Mouse (Mus musculus) liver, adult 2 months (tissue): ENCODE results near the gene Prkag2. TPM values are rescaled to one million over a fixed set of nuclear protein-coding genes. Genes with fewer than 3 reads are reported as not detected.
A peak's percentile ranks its signal among the peaks of the same experiment; 100 is the strongest.

Experiments
- DNase-seq: peaks from one replicate; pipeline ENCODE4 v3.0.0-alpha.2; 2011; ENCODE audit warnings: low read depth, low spot score; ENCODE audit errors: extremely low read depth
- H3K27ac ChIP-seq: fragments of 200-500 bp; replicated peaks from 2 replicates; pipeline ENCODE4 v1.5.1; 2012; ENCODE audit warnings: low read depth, mild to moderate bottlenecking, control low read depth, inconsistent platforms, low read length; ENCODE audit not compliant: insufficient read depth
- H3K27me3 ChIP-seq: fragments of 200-500 bp; 2 replicates; pipeline ENCODE4 v1.6.1; 2012; ENCODE audit warnings: mild to moderate bottlenecking, moderate library complexity, low read length, inconsistent platforms; ENCODE audit not compliant: control insufficient read depth, insufficient read depth
- H3K36me3 ChIP-seq: fragments of 200-500 bp; 2 replicates; pipeline ENCODE4 v1.6.1; 2012; ENCODE audit warnings: low read length, inconsistent platforms; ENCODE audit not compliant: control insufficient read depth, insufficient read depth
- H3K4me1 ChIP-seq: fragments of 200-500 bp; 2 replicates; pipeline ENCODE4 v1.6.1; 2011; ENCODE audit warnings: low read length; ENCODE audit not compliant: control insufficient read depth, insufficient read depth
- H3K4me3 ChIP-seq: fragments of 200-500 bp; 2 replicates; pipeline ENCODE4 v1.5.1; 2011; ENCODE audit warnings: low read depth, mild to moderate bottlenecking, control low read depth, low read length, moderate library complexity; ENCODE audit not compliant: insufficient read depth
- H3K79me2 ChIP-seq: fragments of 200-500 bp; 2 replicates; pipeline ENCODE4 v1.6.1; 2012; ENCODE audit warnings: inconsistent platforms, mild to moderate bottlenecking, low read length, moderate library complexity; ENCODE audit not compliant: control insufficient read depth, insufficient read depth
- H3K9ac ChIP-seq: fragments of 200-500 bp; 2 replicates; pipeline ENCODE4 v1.6.1; 2012; ENCODE audit warnings: low read depth, mild to moderate bottlenecking, control low read depth, inconsistent platforms, low read length
- CTCF ChIP-seq: fragments of 200-500 bp; IDR thresholded peaks from 2 replicates; pipeline ENCODE4 v1.5.1; 2011; ENCODE audit warnings: low read depth, low read length, control low read depth
- POLR2A ChIP-seq: fragments of 200-500 bp; IDR thresholded peaks from 2 replicates; pipeline ENCODE4 v1.6.1; 2011; ENCODE audit warnings: low read length, control low read depth; ENCODE audit not compliant: insufficient read depth; ENCODE audit errors: extremely low read depth
- WGBS: fragments of 180-500 bp; shearing (Covaris S2); methylation state at CpG from one replicate; pipeline ENCODE4 v1.1.7; 2018; 5-methylcytosine and 5-hydroxymethylcytosine counted together
- polyA plus RNA-seq: library from polyadenylated mRNA; depleted of rRNA; stranded (reverse); fragments of >200 nt; gene quantifications from 2 replicates; pipeline ENCODE4 v1.2.3, GENCODE M21; 2012
- total RNA-seq: library from RNA; depleted of rRNA; stranded (reverse); fragments of >200 nt; gene quantifications from 2 replicates; pipeline ENCODE4 v1.2.3, GENCODE M21; 2014

Prkag2 gene
- total and polyA plus RNA-seq, 2 experiments: 14.8 to 21.1 TPM

GRCm38 (mm10) chr5:25105748-25106147 is 5.3 kb upstream of the Prkag2 start:
- H3K36me3 ChIP-seq: no peaks in the 10 kb centered on the region
- peak; percentile 75 for DNase-seq
- H3K4me1 ChIP-seq: peaks cover 18% of the 10 kb centered on the region
- no peaks in the 10 kb centered on the region; the same call in 1 of the 2 replicates for H3K79me2 ChIP-seq
- H3K27me3 ChIP-seq: no peaks in the 10 kb centered on the region
- no peak overlapping the region for H3K4me3 ChIP-seq
- H3K27ac ChIP-seq: peak overlapping the region; percentile 56
- no peak overlapping the region for H3K9ac ChIP-seq
- TF ChIP-seq CTCF (no peak), POLR2A (no peak)

- Histone ChIP-seq H3K27me3 (no peaks in the 10 kb centered on the region), H3K4me3 (peak overlapping the region; percentile 85), H3K4me1 (peaks cover 28% of the 10 kb centered on the region), H3K79me2 (peaks cover 13% of the 10 kb centered on the region), H3K9ac (peak overlapping the region; percentile 94), H3K36me3 (no peaks in the 10 kb centered on the region), H3K27ac (peak overlapping the region; percentile 93)
- peak; percentile 98 for DNase-seq
- 0 out of 2 replicates have a peak, but pooled peaks have one; percentile 19 for TF ChIP-seq CTCF
- no peak for TF ChIP-seq POLR2A
- under 1% methylated on average over 25 of the region's 25 CpGs for WGBS
Observed at GRCm38 (mm10) chr5:25101126-25101523, 683 bp upstream of the Prkag2 start.

- Histone ChIP-seq H3K27ac (peak overlapping the region; percentile 93), H3K4me3 (peak overlapping the region; percentile 85), H3K9ac (peak overlapping the region; percentile 94), H3K27me3 (no peaks in the 10 kb centered on the region), H3K36me3 (no peaks in the 10 kb centered on the region), H3K4me1 (peaks cover 23% of the 10 kb centered on the region), H3K79me2 (peaks cover 14% of the 10 kb centered on the region)
- no peak for DNase-seq
- TF ChIP-seq CTCF (no peak), POLR2A (no peak)
- under 1% methylated on average over 26 of the region's 26 CpGs for WGBS
Observed at GRCm38 (mm10) chr5:25100157-25100515, 306 bp downstream of the Prkag2 start.

GRCm38 (mm10) chr5:25099367-25100156 is 880 bp downstream of the Prkag2 start:
- no peaks in the 10 kb centered on the region for H3K27me3 ChIP-seq
- H3K4me1 ChIP-seq: peaks cover 21% of the 10 kb centered on the region
- H3K27ac ChIP-seq: peak overlapping the region; percentile 93
- peak overlapping the region; percentile 94 for H3K9ac ChIP-seq
- no peaks in the 10 kb centered on the region for H3K36me3 ChIP-seq
- peak overlapping the region; percentile 85 for H3K4me3 ChIP-seq
- H3K79me2 ChIP-seq: peaks cover 18% of the 10 kb centered on the region
- TF ChIP-seq CTCF (no peak), POLR2A (0 out of 2 replicates have a peak, but pooled peaks have one; percentile 5)
- under 1% methylated on average over 45 of the region's 45 CpGs for WGBS
- DNase-seq: peak; percentile 58

GRCm38 (mm10) chr5:25097891-25098290 is 2.6 kb downstream of the Prkag2 start:
- H3K9ac ChIP-seq: peak overlapping the region; percentile 65
- no peaks in the 10 kb centered on the region for H3K36me3 ChIP-seq
- H3K4me3 ChIP-seq: peak overlapping the region; percentile 11
- 28% methylated on average over 3 of the region's 3 CpGs for WGBS
- peaks cover 27% of the 10 kb centered on the region for H3K4me1 ChIP-seq
- H3K79me2 ChIP-seq: peaks cover 34% of the 10 kb centered on the region
- TF ChIP-seq CTCF (no peak), POLR2A (no peak)
- DNase-seq: peak; percentile 94
- peak overlapping the region; percentile 93 for H3K27ac ChIP-seq
- H3K27me3 ChIP-seq: no peaks in the 10 kb centered on the region

GRCm38 (mm10) chr5:25096431-25096830 is 4.0 kb downstream of the Prkag2 start:
- Histone ChIP-seq H3K4me3 (no peak overlapping the region), H3K27me3 (no peaks in the 10 kb centered on the region), H3K4me1 (peaks cover 25% of the 10 kb centered on the region), H3K9ac (0 out of 2 replicates have a peak overlapping the region, but pooled peaks have one; percentile 45), H3K79me2 (peaks cover 46% of the 10 kb centered on the region), H3K36me3 (no peaks in the 10 kb centered on the region), H3K27ac (peak overlapping the region; percentile 55)
- peak; percentile 78 for DNase-seq
- TF ChIP-seq POLR2A: no peak
- no peak for TF ChIP-seq CTCF
- WGBS: 19% methylated on average over 4 of the region's 4 CpGs
